Mouse (Mus musculus): Measurements from ENCODE around the gene Lefty1.

DNA sequence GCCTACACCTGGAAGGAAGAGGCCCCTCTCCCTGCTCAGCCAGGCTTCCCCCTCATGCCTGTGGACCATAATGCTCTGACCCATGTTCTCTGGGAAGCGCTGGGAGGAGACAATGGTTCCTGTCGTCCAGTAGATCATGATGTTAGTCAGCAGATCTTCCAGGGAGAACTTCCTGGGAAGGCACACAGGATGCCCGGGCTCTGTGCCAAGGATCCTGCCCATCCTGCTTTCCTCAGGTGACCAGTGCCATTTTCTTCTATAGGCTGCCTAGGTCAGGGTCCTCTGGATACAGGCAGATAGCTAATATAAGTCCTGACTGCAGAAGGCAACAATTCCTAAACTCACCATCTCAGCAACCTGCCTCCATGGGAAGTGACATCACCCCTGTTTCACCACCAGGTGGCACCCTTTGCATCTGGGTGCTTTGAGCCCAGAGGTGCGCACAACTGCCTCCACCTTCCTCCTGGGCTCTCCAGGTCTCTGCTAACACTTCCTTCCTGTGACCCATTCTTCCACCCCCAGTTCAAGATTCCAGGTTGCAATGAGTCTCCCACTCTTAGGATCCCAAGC, 41.4 kb downstream of the Lefty1 start:
- TF ChIP-seq CTCF (conservative IDR thresholded peaks at IDR 0.05; ENCODE audit: insufficient read depth, insufficient read length, low read depth, low read length) = peak; percentile 90
- no peak for TF ChIP-seq POLR2A (IDR thresholded peaks at IDR 0.05; ENCODE audit: low read depth, low read length)

Measured in kidney, adult 2 months (tissue).